Mouse (Mus musculus) E14TG2a.4 (cell line): Measurements from ENCODE around the gene Vmn2r85.

Experiments used
- H3K27me3 ChIP-seq: 2 replicates; pipeline ENCODE4 v1.6.1; 2014; ENCODE audit warnings: low read length, control low read depth; ENCODE audit not compliant: insufficient read depth
- H3K36me3 ChIP-seq: 2 replicates; pipeline ENCODE4 v1.6.1; 2014; ENCODE audit warnings: low read length, control low read depth; ENCODE audit not compliant: insufficient read depth
- H3K4me1 ChIP-seq: replicated peaks from 2 replicates; pipeline ENCODE4 v1.6.1; 2014; ENCODE audit warnings: low read depth, low read length, control low read depth
- H3K4me3 ChIP-seq: replicated peaks from 2 replicates; pipeline ENCODE4 v1.5.1; 2014; ENCODE audit warnings: mild to moderate bottlenecking, low read length
- H3K9me3 ChIP-seq: 2 replicates; pipeline ENCODE4 v1.6.1; 2014; ENCODE audit warnings: low read length, control low read depth
- CTCF ChIP-seq: conservative IDR thresholded peaks from 2 replicates; pipeline ENCODE4 v1.5.1; 2014; ENCODE audit warnings: low read length
- NANOG ChIP-seq: IDR thresholded peaks from 2 replicates; pipeline ENCODE4 v1.6.1; 2014; ENCODE audit warnings: borderline replicate concordance, low read length, mixed read lengths
- POU5F1 ChIP-seq: IDR thresholded peaks from 2 replicates; pipeline ENCODE4 v1.6.1; 2014; ENCODE audit warnings: low read length, borderline replicate concordance

Vmn2r85 gene

GRCm38 (mm10) chr10:130394232-130394631, 35.3 kb downstream of the Vmn2r85 start, which contains the start of gene Vmn2r84:
Vmn2r84 (minus strand) TSS chr10:130394332.
- no peak for TF ChIP-seq POU5F1
- Histone ChIP-seq H3K4me3 (no peak within 1 kb of the TSS), H3K9me3 (peaks cover 7% of the 10 kb centered on the region), H3K27me3 (no peaks in the 10 kb centered on the region), H3K36me3 (no peaks in the 10 kb centered on the region), H3K4me1 (no peaks in the 10 kb centered on the region)

- no peak overlapping the region for H3K4me3 ChIP-seq
- H3K36me3 ChIP-seq = no peaks in the 10 kb centered on the region
- H3K9me3 ChIP-seq = peaks cover 29% of the 10 kb centered on the region
- TF ChIP-seq NANOG (no peak), CTCF (no peak), POU5F1 (no peak)
- no peaks in the 10 kb centered on the region for H3K4me1 ChIP-seq
- no peaks in the 10 kb centered on the region for H3K27me3 ChIP-seq
Observed at GRCm38 (mm10) chr10:130375145-130375544, 54.4 kb downstream of the Vmn2r85 start.

- peaks cover 34% of the 10 kb centered on the region for H3K9me3 ChIP-seq
- TF ChIP-seq NANOG (no peak), POU5F1 (no peak), CTCF (no peak)
- no peak overlapping the region for H3K4me3 ChIP-seq
- no peaks in the 10 kb centered on the region for H3K4me1 ChIP-seq
- H3K27me3 ChIP-seq = no peaks in the 10 kb centered on the region
- no peaks in the 10 kb centered on the region for H3K36me3 ChIP-seq
Observed at GRCm38 (mm10) chr10:130372491-130373173, 56.9 kb downstream of the Vmn2r85 start.

- H3K9me3 ChIP-seq = peaks cover 34% of the 10 kb centered on the region
- no peak overlapping the region for H3K4me3 ChIP-seq
- TF ChIP-seq POU5F1 (no peak), CTCF (no peak), NANOG (no peak)
- H3K4me1 ChIP-seq = no peaks in the 10 kb centered on the region
- no peaks in the 10 kb centered on the region for H3K27me3 ChIP-seq
- H3K36me3 ChIP-seq = no peaks in the 10 kb centered on the region
Observed at GRCm38 (mm10) chr10:130371644-130372043, 57.9 kb downstream of the Vmn2r85 start.

- Histone ChIP-seq H3K4me3 (no peak overlapping the region), H3K36me3 (no peaks in the 10 kb centered on the region), H3K4me1 (no peaks in the 10 kb centered on the region), H3K9me3 (peaks cover 34% of the 10 kb centered on the region), H3K27me3 (no peaks in the 10 kb centered on the region)
- no peak for TF ChIP-seq POU5F1
Observed at GRCm38 (mm10) chr10:130370005-130370682, 59.4 kb downstream of the Vmn2r85 start.

GRCm38 (mm10) chr10:130368384-130368783, 61.1 kb downstream of the Vmn2r85 start:
- no peaks in the 10 kb centered on the region for H3K4me1 ChIP-seq
- no peaks in the 10 kb centered on the region for H3K36me3 ChIP-seq
- H3K4me3 ChIP-seq = no peak overlapping the region
- TF ChIP-seq NANOG = no peak
- no peak for TF ChIP-seq POU5F1
- TF ChIP-seq CTCF = no peak
- peaks cover 34% of the 10 kb centered on the region for H3K9me3 ChIP-seq
- H3K27me3 ChIP-seq = no peaks in the 10 kb centered on the region

- no peak for TF ChIP-seq POU5F1
- no peak for TF ChIP-seq NANOG
- no peak for TF ChIP-seq CTCF
- no peaks in the 10 kb centered on the region for H3K4me1 ChIP-seq
Observed at GRCm38 (mm10) chr10:130364766-130365165, 64.7 kb downstream of the Vmn2r85 start.

More at GRCm38 (mm10) chr10:130364766-130365165, 64.7 kb downstream of the Vmn2r85 start:
- Histone ChIP-seq H3K9me3 (peaks cover under 1% of the 10 kb centered on the region), H3K27me3 (no peaks in the 10 kb centered on the region), H3K36me3 (no peaks in the 10 kb centered on the region), H3K4me3 (no peak overlapping the region)
